Mouse (Mus musculus) forelimb bud, embryonic 11.5 days (tissue): ENCODE results near the gene Grin3b.
A peak's percentile ranks its signal among the peaks of the same experiment; 100 is the strongest.

Source experiments
- DNase-seq: peaks from one replicate; pipeline ENCODE4 v3.0.0-alpha.2; 2012; ENCODE audit warnings: low read depth, low spot score

Grin3b gene

GRCm38 (mm10) chr10:80016931-80017330 lies 46.4 kb downstream of the Grin3b start:
- DNase-seq, result no peak

DNA sequence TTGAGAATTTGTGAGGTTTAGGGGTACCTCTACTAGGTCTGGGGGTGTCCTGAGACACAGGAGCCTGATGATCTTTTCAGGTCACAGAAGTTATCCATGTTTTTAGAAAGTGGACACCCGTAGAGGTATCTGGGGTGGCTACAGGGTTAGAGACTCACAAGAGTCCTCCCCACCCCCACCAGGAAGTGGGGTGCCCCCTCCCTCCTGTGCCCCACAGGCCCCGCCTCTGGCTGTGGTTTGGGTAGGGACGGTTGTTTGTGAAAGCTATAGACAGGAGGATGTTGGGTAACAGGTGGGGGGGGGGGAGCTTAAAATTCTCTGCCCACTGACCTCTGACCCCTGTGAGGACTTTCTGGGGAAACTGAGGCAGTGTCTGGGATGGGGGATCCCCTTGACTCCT lies 46.8 kb downstream of the Grin3b start:
- DNase-seq, result no peak

GRCm38 (mm10) chr10:80017771-80018170 lies 47.3 kb downstream of the Grin3b start:
- DNase-seq, result no peak

DNA sequence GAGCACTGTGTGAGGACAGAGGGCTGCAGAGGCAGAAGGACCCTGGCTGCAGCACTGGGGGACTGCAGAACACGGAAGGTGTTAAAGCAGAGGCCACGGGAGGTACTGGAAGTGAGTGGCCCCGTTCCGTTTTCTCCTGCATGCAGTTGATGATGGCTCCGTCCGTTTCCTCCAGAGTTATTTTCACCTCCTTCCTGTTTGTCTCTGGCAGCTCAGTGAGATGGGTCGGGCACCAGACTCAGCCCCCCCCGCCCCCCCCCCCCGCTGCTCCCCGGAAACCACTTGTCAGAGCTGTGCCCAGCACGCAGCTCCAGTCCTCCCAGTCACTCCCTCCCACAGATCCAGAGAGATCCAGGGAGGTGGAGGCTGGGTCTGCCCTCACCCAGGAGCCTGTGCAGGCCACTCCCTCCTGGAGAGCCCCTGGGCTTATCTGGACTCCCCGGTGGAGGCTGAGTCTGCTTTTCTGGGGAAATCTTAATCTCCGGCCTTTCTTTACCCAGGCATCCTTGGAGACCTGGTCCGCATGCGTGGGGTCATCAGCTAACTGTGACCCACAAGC lies 48.3 kb downstream of the Grin3b start:
- DNase-seq, result no peak

- DNase-seq, result peak; percentile 59
Observed at GRCm38 (mm10) chr10:80019471-80020131, 49.1 kb downstream of the Grin3b start.

DNA sequence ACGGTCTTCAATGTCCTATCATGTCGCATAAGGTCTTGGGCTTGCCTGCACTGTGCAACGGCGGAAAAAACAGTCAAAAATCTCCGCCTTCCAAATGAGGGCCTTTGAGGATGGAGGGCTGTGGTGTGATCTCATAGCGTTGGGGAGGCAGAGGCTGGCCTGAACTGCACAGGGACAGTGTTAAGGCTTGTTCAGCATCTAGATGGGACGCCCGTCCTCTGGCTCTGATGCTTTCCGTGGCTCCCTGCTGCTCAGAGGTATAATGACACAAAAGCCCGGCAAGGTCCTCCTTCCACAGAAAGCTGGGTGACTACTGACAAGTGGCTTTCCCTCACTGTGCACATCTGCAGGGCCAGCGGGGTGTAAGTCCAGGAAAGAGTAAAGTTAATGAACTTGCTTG lies 49.7 kb downstream of the Grin3b start:
- DNase-seq, result no peak

- DNase-seq, result no peak
Observed at GRCm38 (mm10) chr10:80020603-80021319, 50.2 kb downstream of the Grin3b start.

DNA sequence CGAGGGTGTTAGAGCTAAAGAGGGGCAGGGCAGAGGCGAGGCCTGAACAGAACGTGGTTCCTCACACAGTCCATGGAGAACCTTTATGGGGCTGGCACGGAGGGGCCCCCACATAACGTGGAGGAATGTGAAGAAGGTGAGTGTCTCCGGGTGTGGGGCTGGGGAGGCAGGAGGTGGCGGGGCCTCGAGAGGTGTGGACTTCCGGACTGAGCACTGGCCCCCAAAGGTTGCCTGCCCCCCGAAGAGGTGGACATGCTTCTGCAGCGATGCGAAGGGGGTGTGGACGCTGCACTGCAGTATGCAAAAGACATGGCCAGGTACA lies 50.8 kb downstream of the Grin3b start:
- DNase-seq, result no peak

DNA sequence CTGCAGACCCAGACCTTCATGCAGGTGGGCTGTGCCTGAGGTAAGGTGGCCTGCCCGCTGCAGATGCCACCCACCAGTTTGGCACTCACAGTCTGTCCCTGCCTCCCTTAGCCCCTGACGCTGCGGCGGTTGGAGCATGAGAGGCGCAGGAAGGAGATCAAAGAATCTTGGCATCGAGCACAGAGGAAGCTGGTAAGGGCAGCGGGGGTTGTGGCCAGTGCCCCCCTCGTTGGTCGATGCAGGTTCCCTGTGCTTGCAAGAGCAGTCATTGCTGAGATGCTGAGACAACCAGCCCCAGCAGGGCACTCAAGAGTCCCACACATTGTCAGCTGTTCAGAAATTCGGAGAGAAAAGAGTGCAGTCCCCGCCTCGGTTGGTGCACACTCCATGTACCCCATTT lies 51.6 kb downstream of the Grin3b start:
- no peak for DNase-seq

- no peak for DNase-seq
Observed at GRCm38 (mm10) chr10:80022806-80023205, 52.3 kb downstream of the Grin3b start.

GRCm38 (mm10) chr10:80023758-80024157 lies 53.2 kb downstream of the Grin3b start:
- no peak for DNase-seq

DNA sequence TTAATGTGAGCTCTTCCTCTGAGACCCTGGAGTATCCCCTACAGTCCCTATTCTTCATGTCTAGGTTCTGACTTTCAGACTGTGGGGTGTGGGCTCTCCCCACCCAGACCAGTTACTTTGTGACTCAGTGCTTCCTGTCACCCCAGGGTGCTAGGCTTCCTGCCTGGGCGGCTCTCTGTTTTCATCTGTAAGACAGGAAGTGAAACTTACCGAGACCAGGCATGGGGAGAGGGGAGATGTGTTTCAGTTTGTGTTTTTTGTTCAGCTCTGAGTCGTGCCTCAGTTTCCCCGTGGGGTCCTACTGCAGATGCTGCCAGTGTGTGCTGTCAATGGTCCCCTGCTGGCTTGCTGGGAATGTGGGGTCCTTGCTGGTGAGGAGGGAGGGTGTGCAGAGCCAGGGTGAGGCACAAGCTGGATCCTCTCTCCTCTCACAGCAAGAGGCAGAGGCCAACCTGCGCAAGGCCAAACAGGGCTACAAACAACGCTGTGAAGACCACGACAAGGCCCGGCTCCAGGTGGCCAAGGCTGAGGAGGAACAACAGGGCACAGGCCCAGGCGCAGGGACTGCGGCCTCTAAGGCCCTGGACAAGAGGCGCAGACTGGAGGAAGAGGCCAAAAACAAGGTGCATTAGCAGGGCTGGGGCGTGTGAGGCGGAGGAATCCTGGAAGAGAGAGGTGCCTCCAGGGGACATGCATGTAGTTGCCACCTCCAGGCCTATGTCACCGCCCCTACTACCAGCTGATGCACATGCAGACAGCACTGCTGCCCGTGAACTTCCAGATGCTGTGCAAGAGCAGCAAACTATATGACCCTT lies 53.9 kb downstream of the Grin3b start:
- DNase-seq, result no peak

GRCm38 (mm10) chr10:80025044-80025347 lies 54.5 kb downstream of the Grin3b start:
- no peak for DNase-seq

- DNase-seq, result no peak
Observed at GRCm38 (mm10) chr10:80025463-80025862, 54.9 kb downstream of the Grin3b start.

- DNase-seq, result no peak
Observed at GRCm38 (mm10) chr10:80025889-80026288, 55.4 kb downstream of the Grin3b start.
